Mouse (Mus musculus): ENCODE results near the gene Dock8. TPM values are rescaled to one million over a fixed set of nuclear protein-coding genes. Genes with fewer than 3 reads are reported as not detected.

Gene Dock8
- polyA plus RNA-seq, 1 experiment from 2014 or later = 1.5 TPM

DNA sequence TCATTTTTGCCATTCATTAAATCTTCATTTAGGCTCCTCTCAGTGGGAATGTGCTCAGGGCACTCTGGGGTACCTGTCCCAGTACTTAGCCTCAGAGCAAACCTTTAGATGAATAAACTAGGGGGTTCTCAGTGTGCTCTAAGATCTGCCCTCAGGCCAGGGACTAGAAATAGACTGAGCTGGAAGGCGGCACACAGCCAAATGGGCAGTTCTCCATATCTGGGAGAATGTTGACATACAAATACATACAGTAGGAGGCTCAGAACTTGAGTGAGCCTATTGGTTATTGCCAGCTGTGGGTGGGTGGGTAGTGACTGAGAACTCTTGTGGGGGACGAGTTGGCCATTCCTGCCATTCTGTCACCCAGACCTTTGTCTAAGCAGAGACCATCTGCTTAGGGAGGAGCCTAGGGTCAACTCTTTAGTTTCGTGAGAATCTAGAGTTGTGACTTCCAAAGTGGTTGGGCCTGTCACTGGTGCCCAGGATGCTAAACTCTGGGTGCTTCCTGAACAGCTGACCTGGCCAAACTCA, 252.3 kb downstream of the Dock8 start:
- no peaks in the 10 kb centered on the region for H3K36me3 ChIP-seq (ENCODE audit: control insufficient read depth, insufficient read depth, low read length)

More for the DNA sequence above, 252.3 kb downstream of the Dock8 start:
- Histone ChIP-seq H3K4me2 (ENCODE audit: low read length) (no peak overlapping the region), H3K27ac (ENCODE audit: low read depth, low read length) (no peak overlapping the region), H3K4me1 (ENCODE audit: control insufficient read depth, insufficient read depth, low read depth, low read length) (no peaks in the 10 kb centered on the region; the same call in 1 of the 2 replicates), H3K27me3 (replicated peaks; ENCODE audit: control insufficient read depth, insufficient read depth, low read length) (no peaks in the 10 kb centered on the region), H3K9me3 (ENCODE audit: control insufficient read depth, low read length) (no peaks in the 10 kb centered on the region), H3K9ac (ENCODE audit: low read depth, low read length) (no peak overlapping the region), H3K4me3 (ENCODE audit: low read length) (no peak overlapping the region)
- no peak for ATAC-seq
- WGBS = 69% methylated on average over 3 of the region's 3 CpGs

Other genes with a start within 250 kb of the Dock8 start
- gene Pgm5, start 137.7 kb upstream of the Dock8 start, polyA plus RNA-seq (2015; fragmentation: Nextera tagmentation; extraction: Ambion mirVana) = 1.3 and 1.7 TPM in 2 replicates
- gene Gm10053, start 123.8 kb upstream of the Dock8 start, polyA plus RNA-seq (2015; fragmentation: Nextera tagmentation; extraction: Ambion mirVana) = 292 and 322 TPM in 2 replicates
- gene Foxd4, start 98.3 kb upstream of the Dock8 start, polyA plus RNA-seq (2015; fragmentation: Nextera tagmentation; extraction: Ambion mirVana) = 0.27 TPM in 1 of 2 replicates, not detected in the other
- gene Cbwd1, start 37.9 kb upstream of the Dock8 start, polyA plus RNA-seq (2015; fragmentation: Nextera tagmentation; extraction: Ambion mirVana) = 11.3 and 12.7 TPM in 2 replicates
- 13.2 and 14.4 TPM in 2 replicates for gene Kank1, start 237.4 kb downstream of the Dock8 start, polyA plus RNA-seq (2015; fragmentation: Nextera tagmentation; extraction: Ambion mirVana)

All from hindbrain, embryonic 16.5 days (tissue).